Mouse (Mus musculus) left cerebral cortex, adult 8-10 months (tissue): ENCODE measurements around the gene Golgb1. TPM values are rescaled to one million over a fixed set of nuclear protein-coding genes. Genes with fewer than 3 reads are reported as not detected.
"Not testable (repeated sequence)": the region's sequence is repeated elsewhere in the genome, so short reads cannot be mapped to it uniquely, and the experiment has no call there.

Source experiments
- DNase-seq, 2 experiments: peaks; one replicate each; pipeline ENCODE4 v3.0.0; 2022; ENCODE audit warnings: low spot score in 2 of 2
- total RNA-seq, 4 experiments: library from RNA; stranded (reverse); gene quantifications; 2 replicates each; pipeline ENCODE4 v1.2.4; 2022

The Golgb1 gene
- 10 to 100 TPM; 69.1 to 87.5 (median 73.6) TPM for total RNA-seq

- peak; percentile 81 to 100 for DNase-seq
Measured at GRCm38 (mm10) chr16:36874583-36875275, at the start of gene Golgb1, which contains the start of gene Eaf2. TSS of gene Golgb1 (plus strand) at chr16:36875140. TSS of gene Eaf2 (minus strand) at chr16:36875003.

- DNase-seq = no peak
Measured at GRCm38 (mm10) chr16:36827611-36828053, 47.3 kb upstream of the Golgb1 start.

GRCm38 (mm10) chr16:36828054-36828786, 46.7 kb upstream of the Golgb1 start, which contains the start of gene Iqcb1:
TSS of gene Iqcb1 (plus strand) at chr16:36828385.
- DNase-seq = peak; percentile 64 to 75

- peak in 1 of 2 experiments; percentile 14 for DNase-seq
Measured at GRCm38 (mm10) chr16:36828820-36829219, 46.1 kb upstream of the Golgb1 start.

- not testable (repeated sequence) for DNase-seq
Measured at GRCm38 (mm10) chr16:36846894-36847293, 28.0 kb upstream of the Golgb1 start.

- DNase-seq = no peak
Measured at GRCm38 (mm10) chr16:36851202-36851601, 23.7 kb upstream of the Golgb1 start.

GRCm38 (mm10) chr16:36863585-36863984, 11.4 kb upstream of the Golgb1 start:
- no peak for DNase-seq

- DNase-seq = no peak
Measured at GRCm38 (mm10) chr16:36869442-36869841, 5.5 kb upstream of the Golgb1 start.

- no peak for DNase-seq
Measured at GRCm38 (mm10) chr16:36875276-36875851, 424 bp downstream of the Golgb1 start.

GRCm38 (mm10) chr16:36877316-36877715, 2.4 kb downstream of the Golgb1 start:
- DNase-seq = no peak

GRCm38 (mm10) chr16:36882737-36883343, 7.9 kb downstream of the Golgb1 start:
- DNase-seq = no peak

- DNase-seq = no peak
Measured at GRCm38 (mm10) chr16:36884881-36885280, 9.9 kb downstream of the Golgb1 start.

GRCm38 (mm10) chr16:36885912-36886311, 11.0 kb downstream of the Golgb1 start:
- DNase-seq = no peak

GRCm38 (mm10) chr16:36887546-36887945, 12.6 kb downstream of the Golgb1 start:
- no peak for DNase-seq

- no peak for DNase-seq
Measured at GRCm38 (mm10) chr16:36890559-36890958, 15.6 kb downstream of the Golgb1 start.

- no peak for DNase-seq
Measured at GRCm38 (mm10) chr16:36891415-36891814, 16.5 kb downstream of the Golgb1 start.

GRCm38 (mm10) chr16:36893317-36893716, 18.4 kb downstream of the Golgb1 start:
- DNase-seq = no peak

GRCm38 (mm10) chr16:36896712-36897111, 21.8 kb downstream of the Golgb1 start:
- no peak for DNase-seq

GRCm38 (mm10) chr16:36903156-36903555, 28.2 kb downstream of the Golgb1 start:
- DNase-seq = no peak

- DNase-seq = no peak
Measured at GRCm38 (mm10) chr16:36911909-36912308, 37.0 kb downstream of the Golgb1 start.

GRCm38 (mm10) chr16:36912311-36912710, 37.4 kb downstream of the Golgb1 start:
- DNase-seq = no peak

GRCm38 (mm10) chr16:36914195-36914594, 39.3 kb downstream of the Golgb1 start:
- DNase-seq = no peak
